Mouse (Mus musculus) liver, adult 2 months (tissue): Measurements from ENCODE around the gene Lmod1. TPM values are rescaled to one million over a fixed set of nuclear protein-coding genes. Genes with fewer than 3 reads are reported as not detected.
"Not testable (repeated sequence)": the region's sequence is repeated elsewhere in the genome, so short reads cannot be mapped to it uniquely, and the experiment has no call there.

Experiments used
- DNase-seq: peaks from one replicate; pipeline ENCODE4 v3.0.0-alpha.2; 2011; ENCODE audit warnings: low read depth, low spot score; ENCODE audit errors: extremely low read depth
- H3K27ac ChIP-seq: fragments of 200-500 bp; replicated peaks from 2 replicates; pipeline ENCODE4 v1.5.1; 2012; ENCODE audit warnings: low read depth, mild to moderate bottlenecking, control low read depth, inconsistent platforms, low read length; ENCODE audit not compliant: insufficient read depth
- H3K27me3 ChIP-seq: fragments of 200-500 bp; 2 replicates; pipeline ENCODE4 v1.6.1; 2012; ENCODE audit warnings: mild to moderate bottlenecking, moderate library complexity, low read length, inconsistent platforms; ENCODE audit not compliant: control insufficient read depth, insufficient read depth
- H3K36me3 ChIP-seq: fragments of 200-500 bp; 2 replicates; pipeline ENCODE4 v1.6.1; 2012; ENCODE audit warnings: low read length, inconsistent platforms; ENCODE audit not compliant: control insufficient read depth, insufficient read depth
- H3K4me1 ChIP-seq: fragments of 200-500 bp; 2 replicates; pipeline ENCODE4 v1.6.1; 2011; ENCODE audit warnings: low read length; ENCODE audit not compliant: control insufficient read depth, insufficient read depth
- H3K4me3 ChIP-seq: fragments of 200-500 bp; 2 replicates; pipeline ENCODE4 v1.5.1; 2011; ENCODE audit warnings: low read depth, mild to moderate bottlenecking, control low read depth, low read length, moderate library complexity; ENCODE audit not compliant: insufficient read depth
- H3K79me2 ChIP-seq: fragments of 200-500 bp; 2 replicates; pipeline ENCODE4 v1.6.1; 2012; ENCODE audit warnings: inconsistent platforms, mild to moderate bottlenecking, low read length, moderate library complexity; ENCODE audit not compliant: control insufficient read depth, insufficient read depth
- H3K9ac ChIP-seq: fragments of 200-500 bp; 2 replicates; pipeline ENCODE4 v1.6.1; 2012; ENCODE audit warnings: low read depth, mild to moderate bottlenecking, control low read depth, inconsistent platforms, low read length
- CTCF ChIP-seq: fragments of 200-500 bp; IDR thresholded peaks from 2 replicates; pipeline ENCODE4 v1.5.1; 2011; ENCODE audit warnings: low read depth, low read length, control low read depth
- POLR2A ChIP-seq: fragments of 200-500 bp; IDR thresholded peaks from 2 replicates; pipeline ENCODE4 v1.6.1; 2011; ENCODE audit warnings: low read length, control low read depth; ENCODE audit not compliant: insufficient read depth; ENCODE audit errors: extremely low read depth
- WGBS: fragments of 180-500 bp; shearing (Covaris S2); methylation state at CpG from one replicate; pipeline ENCODE4 v1.1.7; 2018; 5-methylcytosine and 5-hydroxymethylcytosine counted together
- polyA plus RNA-seq: library from polyadenylated mRNA; depleted of rRNA; stranded (reverse); fragments of >200 nt; gene quantifications from 2 replicates; pipeline ENCODE4 v1.2.3, GENCODE M21; 2012
- total RNA-seq: library from RNA; depleted of rRNA; stranded (reverse); fragments of >200 nt; gene quantifications from 2 replicates; pipeline ENCODE4 v1.2.3, GENCODE M21; 2014

Gene Lmod1
- total and polyA plus RNA-seq, 2 experiments = 0.09 to 0.17 TPM

GRCm38 (mm10) chr1:135379048-135379447, 54.4 kb downstream of the Lmod1 start:
- H3K4me1 ChIP-seq = 0 out of 2 replicates have a peak, but pooled peaks cover 2% of the 10 kb centered on the region
- DNase-seq = no peak
- H3K79me2 ChIP-seq = no peaks in the 10 kb centered on the region
- TF ChIP-seq POLR2A (no peak), CTCF (no peak)
- 61% methylated on average over 2 of the region's 2 CpGs for WGBS
- no peak overlapping the region for H3K4me3 ChIP-seq
- no peak overlapping the region for H3K27ac ChIP-seq
- H3K9ac ChIP-seq = no peak overlapping the region
- no peaks in the 10 kb centered on the region for H3K27me3 ChIP-seq
- H3K36me3 ChIP-seq = peaks cover 5% of the 10 kb centered on the region; the same call in 1 of the 2 replicates

GRCm38 (mm10) chr1:135380071-135380991, 55.7 kb downstream of the Lmod1 start:
- no peak for TF ChIP-seq CTCF
- TF ChIP-seq POLR2A = no peak

GRCm38 (mm10) chr1:135381560-135381959, 57.0 kb downstream of the Lmod1 start:
- H3K36me3 ChIP-seq = peaks cover 21% of the 10 kb centered on the region
- not testable (repeated sequence) for H3K4me3 ChIP-seq, H3K4me1 ChIP-seq, H3K9ac ChIP-seq, H3K27me3 ChIP-seq, H3K27ac ChIP-seq, H3K79me2 ChIP-seq, DNase-seq
- WGBS = 78% methylated on average over 6 of the region's 6 CpGs
- TF ChIP-seq CTCF = 0 out of 2 replicates have a peak, but pooled peaks have one; percentile 12

More at GRCm38 (mm10) chr1:135380071-135380991, 55.7 kb downstream of the Lmod1 start:
- DNase-seq = no peak
- H3K27ac ChIP-seq = no peak overlapping the region
- H3K79me2 ChIP-seq = no peaks in the 10 kb centered on the region
- no peak overlapping the region for H3K9ac ChIP-seq
- no peaks in the 10 kb centered on the region for H3K27me3 ChIP-seq
- 83% methylated on average over 15 of the region's 15 CpGs for WGBS
- H3K36me3 ChIP-seq = peaks cover 10% of the 10 kb centered on the region; the same call in 1 of the 2 replicates
- no peaks in the 10 kb centered on the region for H3K4me1 ChIP-seq
- no peak overlapping the region for H3K4me3 ChIP-seq

- H3K36me3 ChIP-seq = peaks cover 35% of the 10 kb centered on the region
- H3K9ac ChIP-seq = no peak overlapping the region
- H3K27ac ChIP-seq = no peak overlapping the region
- no peaks in the 10 kb centered on the region for H3K4me1 ChIP-seq
- no peak overlapping the region for H3K4me3 ChIP-seq
- H3K79me2 ChIP-seq = no peaks in the 10 kb centered on the region
- no peaks in the 10 kb centered on the region for H3K27me3 ChIP-seq
- WGBS = 99% methylated on average over 5 of the region's 5 CpGs
- TF ChIP-seq POLR2A = no peak
- TF ChIP-seq CTCF = no peak
- no peak for DNase-seq
Observed at GRCm38 (mm10) chr1:135384171-135384570, 59.6 kb downstream of the Lmod1 start.

- H3K27me3 ChIP-seq = no peaks in the 10 kb centered on the region
- H3K4me1 ChIP-seq = no peaks in the 10 kb centered on the region
- WGBS = 87% methylated on average over 9 of the region's 9 CpGs
- H3K9ac ChIP-seq = no peak overlapping the region
- no peak for DNase-seq
- H3K79me2 ChIP-seq = no peaks in the 10 kb centered on the region
- TF ChIP-seq CTCF (no peak), POLR2A (no peak)
- H3K4me3 ChIP-seq = no peak overlapping the region
- peaks cover 38% of the 10 kb centered on the region for H3K36me3 ChIP-seq
- H3K27ac ChIP-seq = no peak overlapping the region
Observed at GRCm38 (mm10) chr1:135385161-135385560, 60.6 kb downstream of the Lmod1 start.

- no peaks in the 10 kb centered on the region for H3K27me3 ChIP-seq
- WGBS = 94% methylated on average over 5 of the region's 5 CpGs
- H3K79me2 ChIP-seq = no peaks in the 10 kb centered on the region
- peaks cover 51% of the 10 kb centered on the region for H3K36me3 ChIP-seq
- no peaks in the 10 kb centered on the region; the same call in 1 of the 2 replicates for H3K4me1 ChIP-seq
- H3K9ac ChIP-seq = no peak overlapping the region
- DNase-seq = no peak
- TF ChIP-seq POLR2A (no peak), CTCF (no peak)
- no peak overlapping the region for H3K27ac ChIP-seq
- no peak overlapping the region for H3K4me3 ChIP-seq
Observed at GRCm38 (mm10) chr1:135399466-135399865, 74.9 kb downstream of the Lmod1 start.
